Mouse (Mus musculus) cerebellum, adult 11-12 months (tissue): Measurements from ENCODE around the gene Pdpn.
A peak's percentile ranks its signal among the peaks of the same experiment; 100 is the strongest.
"Not testable (repeated sequence)": the region's sequence is repeated elsewhere in the genome, so short reads cannot be mapped to it uniquely, and the experiment has no call there.

Experiments used
- DNase-seq: peaks from one replicate; pipeline ENCODE4 v3.0.0; 2022

Gene Pdpn

DNA sequence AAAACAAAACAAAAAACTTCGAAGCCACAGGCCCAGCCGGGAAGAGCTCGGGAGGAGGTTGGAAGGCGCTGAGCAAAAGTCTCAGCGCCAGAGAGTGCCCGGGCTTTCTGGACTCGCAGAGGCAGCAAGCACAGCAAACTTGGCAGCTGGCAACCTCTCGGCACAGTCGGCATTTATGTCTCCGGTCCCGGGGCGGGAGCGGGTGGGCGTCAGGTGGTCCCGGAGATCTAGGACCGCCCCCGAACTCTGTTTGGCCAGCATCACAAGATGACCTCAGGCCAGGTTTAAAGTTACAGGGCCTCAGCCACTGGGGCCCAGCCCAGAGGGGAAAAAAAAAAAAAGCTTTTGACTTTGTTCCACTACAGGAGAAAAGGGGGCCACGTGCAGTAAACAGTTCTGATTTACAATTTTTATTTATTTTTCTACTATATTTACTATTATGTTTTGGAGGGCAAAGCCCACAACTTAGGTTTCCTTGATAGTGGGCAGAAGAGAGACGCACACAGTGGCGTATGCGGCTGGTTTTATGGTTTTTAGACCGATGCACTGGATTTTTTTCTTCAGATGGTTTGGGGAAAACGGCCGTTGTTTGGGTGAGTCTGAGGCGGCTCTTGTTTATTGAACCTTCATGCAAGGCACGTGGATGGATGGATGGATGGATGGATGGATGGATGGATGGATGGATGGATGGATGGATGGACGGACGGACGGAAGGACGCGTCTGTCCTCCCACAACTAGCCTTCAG is at the start of gene Pdpn:
Gene Pdpn, minus strand, starts transcription at position 240 of the 746 bp plus-strand sequence.
- peak; percentile 11 for DNase-seq

DNA sequence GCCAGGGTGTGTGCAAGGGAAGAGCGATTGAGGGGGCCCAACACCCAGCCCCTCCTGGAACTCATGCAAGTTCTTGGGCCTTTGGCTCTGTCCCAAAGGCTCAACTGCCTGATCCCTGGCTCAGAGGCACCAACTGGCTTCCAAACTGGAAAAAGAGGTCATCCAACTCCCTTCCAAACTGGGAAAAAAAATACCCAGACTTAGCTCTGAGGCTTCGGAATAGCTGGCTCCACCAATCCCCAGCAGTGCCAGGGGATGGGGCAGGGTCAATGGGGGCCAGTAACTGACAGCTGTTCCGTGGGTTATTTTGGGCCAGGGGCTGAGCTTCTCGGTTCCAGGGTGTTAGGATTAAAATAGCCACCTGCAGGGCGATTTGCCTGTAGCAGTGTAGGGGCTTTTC is 49.3 kb upstream of the Pdpn start:
- DNase-seq = peak; percentile 22

GRCm38 (mm10) chr4:143345491-143345890 is 46.1 kb upstream of the Pdpn start:
- not testable (repeated sequence) for DNase-seq

- peak; percentile 51 for DNase-seq
Observed at GRCm38 (mm10) chr4:143341470-143341869, 42.1 kb upstream of the Pdpn start.

DNA sequence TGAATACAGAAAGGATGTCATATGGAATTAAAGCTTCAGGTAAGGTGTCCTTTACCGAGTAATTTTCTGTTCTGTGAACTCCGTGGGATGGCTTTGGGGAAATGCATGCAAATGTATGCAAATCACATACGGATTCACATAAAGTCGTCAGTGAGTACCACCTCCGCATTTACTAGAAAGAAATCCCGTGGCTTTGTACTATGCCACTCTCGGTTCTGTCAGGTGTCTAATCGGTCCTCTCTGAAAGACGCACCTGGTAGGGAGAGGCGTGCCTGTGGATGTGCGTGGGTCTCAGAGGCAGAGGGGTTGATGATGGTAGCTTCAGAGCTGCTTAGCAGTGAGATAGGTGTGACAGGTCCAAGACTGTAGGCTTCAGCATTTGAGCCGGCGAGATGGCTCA is 40.4 kb upstream of the Pdpn start:
- DNase-seq = no peak

GRCm38 (mm10) chr4:143336096-143336495 is 36.7 kb upstream of the Pdpn start:
- DNase-seq = no peak

- no peak for DNase-seq
Observed at GRCm38 (mm10) chr4:143334995-143335394, 35.6 kb upstream of the Pdpn start.

DNA sequence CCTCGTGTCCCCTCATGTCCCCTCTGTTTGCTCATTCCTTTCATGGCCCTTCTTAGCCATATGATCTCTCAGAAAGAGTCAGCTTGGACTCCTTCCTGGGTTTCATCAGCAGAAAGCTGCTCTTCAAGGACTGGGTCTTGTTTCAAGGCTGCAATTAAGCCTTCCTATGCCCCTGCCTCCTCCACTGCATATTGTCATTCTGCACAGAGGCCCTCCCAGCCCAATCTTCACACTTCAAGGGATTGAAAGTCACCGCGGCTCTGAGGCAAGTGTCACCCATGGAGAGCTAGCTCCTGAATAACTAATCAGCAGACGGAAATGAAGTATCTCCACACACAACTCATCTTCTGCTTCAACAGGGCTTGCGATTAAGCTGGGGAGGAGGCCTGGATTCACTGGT is 34.8 kb upstream of the Pdpn start:
- no peak for DNase-seq

GRCm38 (mm10) chr4:143331787-143332186 is 32.4 kb upstream of the Pdpn start:
- DNase-seq = no peak

- DNase-seq = no peak
Observed at GRCm38 (mm10) chr4:143330566-143330965, 31.2 kb upstream of the Pdpn start.

DNA sequence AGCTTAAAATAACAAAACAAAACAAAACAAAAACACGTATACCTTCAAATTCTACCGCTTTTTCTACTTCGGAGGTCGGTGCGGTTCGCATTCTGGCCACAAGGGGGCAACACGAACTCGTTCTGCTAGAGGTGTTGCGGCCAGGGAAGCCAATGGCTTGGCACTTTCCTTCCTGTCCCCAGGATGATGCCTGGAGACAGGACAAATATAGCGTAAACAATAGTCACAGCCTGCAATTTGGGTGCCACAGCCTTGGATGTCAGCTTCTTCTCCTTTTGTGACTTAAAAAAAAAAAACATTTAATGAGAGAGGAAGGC is 26.2 kb upstream of the Pdpn start:
- DNase-seq = peak; percentile 65

- no peak for DNase-seq
Observed at GRCm38 (mm10) chr4:143324925-143325624, 25.7 kb upstream of the Pdpn start.

DNA sequence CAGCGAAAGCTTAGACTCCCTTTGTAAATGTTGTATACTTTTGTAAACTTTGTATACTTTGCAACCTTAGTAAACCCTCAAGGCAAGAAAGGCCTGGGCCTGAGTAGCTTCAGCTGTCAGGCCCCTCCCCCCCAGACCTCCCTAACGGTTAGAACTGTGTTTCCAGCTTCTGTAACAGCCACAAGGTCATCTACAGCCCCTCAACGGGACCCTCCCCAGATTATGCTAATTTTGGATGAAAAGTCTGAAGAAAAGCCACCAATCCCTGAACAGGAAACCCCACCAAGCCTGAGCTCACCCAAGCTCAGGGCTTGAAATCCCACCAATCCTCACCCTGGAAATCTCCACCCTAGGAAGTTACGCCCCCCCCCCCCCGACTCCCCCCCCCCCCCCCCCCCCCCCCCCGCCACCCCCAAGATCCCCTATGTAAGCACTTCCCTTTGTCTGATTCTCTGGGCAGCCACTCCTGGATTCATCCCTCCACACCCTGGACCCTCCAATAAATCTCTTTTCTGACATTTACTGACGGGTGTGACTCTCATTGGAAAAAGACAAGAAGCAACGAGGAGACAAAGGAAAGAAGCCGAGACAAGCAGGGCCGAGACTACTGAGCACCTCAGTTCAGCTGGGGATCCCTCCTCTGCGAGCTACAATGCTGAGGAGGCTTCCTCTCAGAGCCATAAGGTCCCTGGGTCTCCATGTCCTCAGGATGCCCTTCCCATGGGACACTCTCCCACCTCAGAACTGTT is 25.0 kb upstream of the Pdpn start:
- no peak for DNase-seq

- DNase-seq = no peak
Observed at GRCm38 (mm10) chr4:143313299-143313698, 13.9 kb upstream of the Pdpn start.

- DNase-seq = no peak
Observed at GRCm38 (mm10) chr4:143311341-143311740, 12.0 kb upstream of the Pdpn start.

- DNase-seq = no peak
Observed at GRCm38 (mm10) chr4:143305987-143306772, 6.8 kb upstream of the Pdpn start.

DNA sequence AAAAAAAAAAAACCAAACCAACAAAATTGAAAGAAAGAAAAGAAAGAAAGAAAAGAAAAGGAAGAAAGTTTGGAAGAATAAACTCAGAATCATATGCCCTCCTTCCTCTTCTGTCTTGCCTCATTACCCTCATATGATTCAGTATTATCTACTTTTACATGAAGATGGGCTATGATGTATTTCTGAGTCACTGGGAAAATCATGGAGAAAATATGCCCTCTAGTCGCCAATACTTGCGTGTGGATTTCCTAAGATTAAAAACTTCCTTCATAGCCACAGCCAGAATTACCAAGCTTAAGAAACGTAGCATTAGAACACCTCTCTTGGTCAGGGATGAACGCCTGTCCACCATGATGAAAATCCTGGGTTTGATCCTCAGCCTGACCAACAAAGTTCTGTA is 5.7 kb upstream of the Pdpn start:
- no peak for DNase-seq

DNA sequence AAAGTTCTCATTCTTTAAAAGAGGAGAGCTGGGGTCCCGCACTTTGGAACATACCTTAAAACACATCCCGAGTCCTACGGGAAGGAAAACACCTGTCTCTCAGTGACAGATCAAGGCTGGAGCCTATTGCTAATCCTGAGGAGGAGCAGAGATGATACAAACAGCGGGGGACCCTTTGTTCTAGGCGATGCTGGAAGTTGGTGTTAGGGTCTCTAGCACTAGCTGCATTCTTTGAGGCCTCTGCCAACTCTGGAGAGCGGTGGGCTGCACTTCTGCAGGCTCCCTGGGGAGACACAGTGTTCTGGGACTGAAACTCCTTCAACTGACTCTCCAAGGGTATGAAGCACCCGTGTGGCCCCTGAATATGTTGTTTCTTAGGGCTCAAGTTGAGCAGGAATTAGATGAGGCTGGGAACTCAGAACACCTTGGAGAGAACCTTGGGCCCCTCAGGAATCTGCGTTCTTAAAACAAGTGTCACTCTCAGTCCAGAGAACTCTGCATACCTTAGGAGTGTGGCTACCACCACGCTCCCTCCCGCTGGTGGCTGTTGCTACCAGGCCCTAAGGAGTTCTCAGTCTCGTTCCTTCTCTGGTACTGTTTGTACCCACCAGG is 3.0 kb upstream of the Pdpn start:
- DNase-seq = no peak

DNA sequence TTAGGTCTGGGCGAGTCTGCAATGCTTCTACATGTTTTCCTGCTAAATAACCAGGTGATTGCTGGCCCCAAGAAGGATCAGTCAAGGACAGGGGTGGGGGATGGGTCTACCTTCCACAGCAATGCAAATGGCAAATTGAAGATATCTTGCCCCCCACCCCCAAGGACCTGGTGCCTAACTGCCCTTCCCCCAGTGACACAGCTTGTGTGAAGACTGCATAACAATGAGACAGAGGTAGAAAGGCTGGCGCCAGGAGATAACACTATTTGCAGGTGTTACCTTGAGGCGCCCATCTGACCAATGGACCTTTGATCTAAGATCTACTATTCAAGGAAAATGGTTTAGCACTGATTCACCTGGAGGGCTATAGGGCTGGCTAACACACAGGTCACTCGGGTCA is 2.5 kb upstream of the Pdpn start:
- no peak for DNase-seq

DNA sequence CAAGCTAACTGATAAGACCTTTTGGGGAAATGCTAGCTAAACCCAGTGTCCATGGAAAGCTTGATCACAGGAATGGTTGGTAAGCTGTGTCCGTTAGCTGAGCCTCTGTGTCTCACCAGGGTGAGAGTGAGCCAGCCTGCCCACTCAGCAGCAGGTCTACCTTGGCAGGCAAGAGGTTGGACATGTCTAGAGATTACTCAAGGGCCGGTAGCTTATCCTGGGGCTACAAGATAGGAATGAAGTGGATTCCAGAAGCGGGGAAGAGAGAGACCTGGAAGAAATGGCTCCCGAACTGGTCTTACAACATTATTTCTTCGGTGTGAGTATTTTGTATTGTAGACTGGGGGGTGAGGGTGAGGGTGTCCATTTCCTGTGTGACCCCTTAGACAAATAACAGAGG is 1.7 kb upstream of the Pdpn start:
- no peak for DNase-seq

DNA sequence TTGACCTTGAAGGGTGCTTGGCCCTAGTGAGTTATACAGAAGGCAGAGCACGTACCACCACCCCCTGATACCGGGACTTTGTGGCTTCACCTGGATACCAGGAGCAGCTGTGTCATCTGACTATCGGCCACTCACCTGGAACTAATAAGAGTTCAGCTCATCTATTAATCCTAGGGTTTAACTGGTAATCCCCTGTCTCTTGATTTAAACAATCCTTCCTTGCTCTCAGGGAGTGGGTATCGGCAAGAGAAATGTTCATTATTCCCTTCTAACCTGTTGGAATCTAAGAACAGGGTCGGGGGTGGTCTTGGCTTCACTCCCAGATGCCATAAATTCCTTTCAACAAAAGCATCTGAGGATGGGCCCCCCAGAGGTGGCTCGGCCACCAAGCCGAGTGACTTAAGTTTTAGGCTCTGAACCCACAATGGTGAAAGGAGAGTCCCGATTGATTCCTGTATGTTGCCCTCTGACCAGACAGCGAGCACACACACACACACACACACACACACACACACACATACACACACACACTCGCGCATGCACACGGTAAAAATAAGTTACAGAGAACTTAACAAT is 837 bp upstream of the Pdpn start:
- no peak for DNase-seq
